Mouse (Mus musculus) MEL (cell line): ENCODE results near the gene Abca5. TPM values are rescaled to one million over a fixed set of nuclear protein-coding genes. Genes with fewer than 3 reads are reported as not detected.

Experiments
- DNase-seq: peaks from one replicate; pipeline ENCODE4 v3.0.0; 2011; ENCODE audit warnings: low read depth, low spot score
- H3K27ac ChIP-seq: 2 replicates; pipeline ENCODE4 v1.5.1; 2012; ENCODE audit warnings: low read depth, mild to moderate bottlenecking, control low read depth, low read length, moderate library complexity; ENCODE audit not compliant: control insufficient read depth
- H3K27me3 ChIP-seq, 2 experiments: fragments of 150-350 bp in 1 of 2; sonication (generic) in 1 of 2; 2 replicates each; pipeline ENCODE4 v1.6.1; 2012; ENCODE audit warnings: low read length in 2 of 2, mild to moderate bottlenecking in 2 of 2, improper control_type of control experiment in 1 of 2, moderate library complexity in 1 of 2; ENCODE audit not compliant: insufficient read depth in 2 of 2, control insufficient read depth in 1 of 2
- H3K36me3 ChIP-seq, 2 experiments: 2 replicates each; pipeline ENCODE4 v1.6.1; 2012 to 2014; ENCODE audit warnings: low read length in 2 of 2, improper control_type of control experiment in 1 of 2, inconsistent platforms in 1 of 2, mild to moderate bottlenecking in 1 of 2; ENCODE audit not compliant: insufficient read depth in 2 of 2, control insufficient read depth in 1 of 2
- H3K4me1 ChIP-seq, 2 experiments: fragments of 150-350 bp in 1 of 2; sonication (generic) in 1 of 2; 2 replicates each; pipeline ENCODE4 v1.6.1; 2012; ENCODE audit warnings: low read length in 2 of 2, improper control_type of control experiment in 1 of 2, mild to moderate bottlenecking in 1 of 2; ENCODE audit not compliant: insufficient read depth in 2 of 2, control insufficient read depth in 1 of 2
- H3K4me3 ChIP-seq, 2 experiments: fragments of 150-350 bp in 1 of 2; sonication (generic) in 1 of 2; 2 replicates each; pipeline ENCODE4 v1.5.1; 2012; ENCODE audit warnings: low read depth in 2 of 2, low read length in 2 of 2, mild to moderate bottlenecking in 2 of 2, moderate library complexity in 2 of 2, control low read depth in 1 of 2, improper control_type of control experiment in 1 of 2; ENCODE audit not compliant: control insufficient read depth in 1 of 2, insufficient read depth in 1 of 2
- H3K79me2 ChIP-seq: 2 replicates; pipeline ENCODE4 v1.6.1; 2012; ENCODE audit warnings: mild to moderate bottlenecking, low read length, moderate library complexity; ENCODE audit not compliant: control insufficient read depth, poor library complexity, insufficient read depth
- H3K9ac ChIP-seq: 2 replicates; pipeline ENCODE4 v1.6.1; 2012; ENCODE audit warnings: low read depth, mild to moderate bottlenecking, control low read depth, low read length, moderate library complexity; ENCODE audit not compliant: control insufficient read depth, poor library complexity, severe bottlenecking
- H3K9me3 ChIP-seq: fragments of 150-350 bp; sonication (generic); replicated peaks from 2 replicates; pipeline ENCODE4 v1.6.1; 2012; ENCODE audit warnings: mild to moderate bottlenecking, low read length, improper control_type of control experiment, moderate library complexity; ENCODE audit not compliant: insufficient read depth
- BHLHE40 ChIP-seq: IDR thresholded peaks from 2 replicates; pipeline ENCODE4 v1.6.1; 2012; ENCODE audit warnings: low read depth, mild to moderate bottlenecking, inconsistent platforms, low read length, improper control_type of control experiment, borderline replicate concordance
- CHD2 ChIP-seq: IDR thresholded peaks from 2 replicates; pipeline ENCODE4 v1.6.1; 2011; ENCODE audit warnings: low read length, improper control_type of control experiment
- E2F4 ChIP-seq: IDR thresholded peaks from 2 replicates; pipeline ENCODE4 v1.6.1; 2011; ENCODE audit warnings: low read depth, low read length, improper control_type of control experiment, borderline replicate concordance
- ELF1 ChIP-seq: IDR thresholded peaks from 2 replicates; pipeline ENCODE4 v1.6.1; 2014; ENCODE audit warnings: low read depth, mild to moderate bottlenecking, inconsistent platforms, low read length, improper control_type of control experiment, moderate library complexity
- EP300 ChIP-seq, 2 experiments: IDR thresholded peaks; 2 replicates each; pipeline ENCODE4 v1.6.1; 2011; ENCODE audit warnings: improper control_type of control experiment in 2 of 2, low read length in 2 of 2, low read depth in 1 of 2, mild to moderate bottlenecking in 1 of 2
- HCFC1 ChIP-seq: IDR thresholded peaks from 2 replicates; pipeline ENCODE4 v1.6.1; 2012; ENCODE audit warnings: low read depth, mild to moderate bottlenecking, inconsistent platforms, low read length, improper control_type of control experiment, moderate library complexity
- JUND ChIP-seq: IDR thresholded peaks from 2 replicates; pipeline ENCODE4 v1.6.1; 2011; ENCODE audit warnings: low read depth, mild to moderate bottlenecking, improper control_type of control experiment, low read length
- MAFK ChIP-seq: IDR thresholded peaks from 2 replicates; pipeline ENCODE4 v1.6.1; 2011; ENCODE audit warnings: low read depth, mild to moderate bottlenecking, low read length, improper control_type of control experiment, borderline replicate concordance
- MAZ ChIP-seq: IDR thresholded peaks from 2 replicates; pipeline ENCODE4 v1.6.1; 2012; ENCODE audit warnings: low read depth, mild to moderate bottlenecking, inconsistent platforms, low read length, improper control_type of control experiment
- MYB ChIP-seq: IDR thresholded peaks from 2 replicates; pipeline ENCODE4 v1.6.1; 2011; ENCODE audit warnings: mild to moderate bottlenecking, low read depth, low read length, improper control_type of control experiment
- NRF1 ChIP-seq: IDR thresholded peaks from 2 replicates; pipeline ENCODE4 v1.6.1; 2014; ENCODE audit warnings: low read depth, mild to moderate bottlenecking, inconsistent platforms, low read length, improper control_type of control experiment, moderate library complexity; ENCODE audit not compliant: poor library complexity, insufficient read depth, severe bottlenecking
- POLR2A ChIP-seq, 2 experiments: IDR thresholded peaks; 2 replicates each; pipeline ENCODE4 v1.6.1; 2011 to 2012; ENCODE audit warnings: low read length in 2 of 2, mild to moderate bottlenecking in 2 of 2, control low read depth in 1 of 2, improper control_type of control experiment in 1 of 2, low read depth in 1 of 2, moderate library complexity in 1 of 2; ENCODE audit not compliant: control insufficient read depth in 1 of 2, insufficient read depth in 1 of 2, poor library complexity in 1 of 2
- POLR2AphosphoS2 ChIP-seq: IDR thresholded peaks from 2 replicates; pipeline ENCODE4 v1.6.1; 2011; ENCODE audit warnings: low read length, improper control_type of control experiment
- RCOR1 ChIP-seq: IDR thresholded peaks from 2 replicates; pipeline ENCODE4 v1.6.1; 2012; ENCODE audit warnings: low read depth, mild to moderate bottlenecking, inconsistent platforms, low read length, improper control_type of control experiment
- TAL1 ChIP-seq: IDR thresholded peaks from 2 replicates; pipeline ENCODE4 v1.6.1; 2012; ENCODE audit warnings: mild to moderate bottlenecking, inconsistent platforms, low read length, moderate library complexity, mixed read lengths
- TBP ChIP-seq: IDR thresholded peaks from 2 replicates; pipeline ENCODE4 v1.8.0; 2011; ENCODE audit warnings: low read depth, low read length, improper control_type of control experiment
- UBTF ChIP-seq: IDR thresholded peaks from 2 replicates; pipeline ENCODE4 v1.6.1; 2012; ENCODE audit warnings: low read depth, mild to moderate bottlenecking, inconsistent platforms, low read length, improper control_type of control experiment, moderate library complexity, borderline replicate concordance; ENCODE audit not compliant: insufficient read depth
- USF1 ChIP-seq: IDR thresholded peaks from 2 replicates; pipeline ENCODE4 v1.6.1; 2014; ENCODE audit warnings: low read depth, mild to moderate bottlenecking, inconsistent platforms, low read length, improper control_type of control experiment, moderate library complexity
- ZKSCAN1 ChIP-seq: IDR thresholded peaks from 2 replicates; pipeline ENCODE4 v1.6.1; 2012; ENCODE audit warnings: low read depth, mild to moderate bottlenecking, inconsistent platforms, low read length, improper control_type of control experiment, moderate library complexity
- ZMIZ1 ChIP-seq: IDR thresholded peaks from 2 replicates; pipeline ENCODE4 v1.6.1; 2012; ENCODE audit warnings: low read depth, mild to moderate bottlenecking, inconsistent platforms, low read length, improper control_type of control experiment, moderate library complexity
- ZNF384 ChIP-seq: IDR thresholded peaks from 2 replicates; pipeline ENCODE4 v1.6.1; 2012; ENCODE audit warnings: low read depth, mild to moderate bottlenecking, inconsistent platforms, low read length, improper control_type of control experiment
- polyA plus RNA-seq, 2 experiments: library from polyadenylated mRNA; stranded (reverse) in 1 of 2; unstranded in 1 of 2; fragments of >175 nt in 1 of 2; fragments of >200 nt in 1 of 2; gene quantifications; 2 replicates each; pipeline versions ENCODE4 v1.2.1 to v1.2.4; 2012; ENCODE audit warnings: low replicate concordance in 2 of 2, low read depth in 1 of 2; ENCODE audit not compliant: insufficient read length in 2 of 2, insufficient read depth in 1 of 2, missing spikeins in 1 of 2
- total RNA-seq: library from RNA; depleted of rRNA; stranded (reverse); fragments of 300-350 nt; gene quantifications from 2 replicates; pipeline ENCODE4 v1.2.3, GENCODE M21; 2012

The Abca5 gene
- total and polyA plus RNA-seq, 3 experiments = 0.35 to 0.78 TPM; not detected in 1

DNA sequence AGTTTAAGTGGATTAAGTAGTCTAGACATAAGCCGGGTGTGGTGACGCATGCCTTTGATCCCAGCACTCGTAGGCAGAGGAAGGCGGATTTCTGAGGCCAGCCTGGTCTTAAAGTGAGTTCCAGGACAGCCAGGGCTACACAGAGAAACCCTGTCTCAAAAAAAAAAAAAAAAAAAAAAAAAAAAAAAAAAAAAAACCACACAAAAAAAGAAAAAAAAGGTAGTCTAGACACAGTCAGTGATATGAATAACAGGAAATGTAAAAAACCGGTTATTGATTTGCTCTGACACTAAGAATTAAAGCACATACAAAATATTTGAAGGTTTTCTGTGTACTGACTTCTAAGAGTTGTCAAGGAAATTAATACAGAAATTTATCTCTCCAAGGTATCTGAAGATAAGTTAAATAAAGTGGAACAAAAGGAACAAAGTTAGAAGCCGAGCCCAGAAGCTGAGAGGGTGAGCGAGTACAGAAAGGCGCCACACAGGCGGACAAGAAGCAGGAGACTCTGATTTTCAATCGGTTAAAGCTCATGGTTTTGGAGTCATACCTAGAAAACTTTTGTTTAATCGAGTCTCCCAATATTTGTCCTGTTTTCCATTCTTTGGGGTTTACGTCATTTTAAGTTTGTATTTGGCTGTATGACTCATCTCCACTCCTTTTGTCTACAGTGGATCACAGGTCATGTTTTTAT is 30.9 kb downstream of the Abca5 start (continued):
- no peak for TF ChIP-seq ZMIZ1

DNA sequence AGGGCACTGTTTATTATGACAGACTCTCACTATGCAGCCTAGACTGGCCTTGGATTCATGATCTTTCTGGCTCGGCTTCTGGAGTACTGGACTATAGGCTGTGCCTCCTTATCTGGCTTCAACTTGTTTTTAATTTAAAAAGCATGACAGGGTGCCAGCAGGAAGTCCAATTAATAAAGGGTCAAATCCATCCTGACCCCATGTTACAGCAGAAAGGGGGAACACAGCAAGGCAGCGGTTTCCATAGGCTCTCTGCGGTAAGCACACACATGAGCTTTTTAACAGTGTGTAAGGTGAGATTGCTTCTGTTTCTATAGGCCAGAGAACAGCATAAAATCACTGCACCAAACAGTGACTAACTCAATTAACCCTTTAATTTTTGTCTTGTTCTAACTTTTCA is 34.1 kb downstream of the Abca5 start:
- no peak for DNase-seq
- Histone ChIP-seq H3K79me2 (no peaks in the 10 kb centered on the region), H3K27me3 (no peaks in the 10 kb centered on the region), H3K27ac (no peak overlapping the region), H3K36me3 (no peaks in the 10 kb centered on the region), H3K9me3 (no peaks in the 10 kb centered on the region), H3K4me3 (no peak overlapping the region), H3K9ac (no peak overlapping the region), H3K4me1 (no peaks in the 10 kb centered on the region)
- no peak for TF ChIP-seq UBTF
- TF ChIP-seq MAFK = no peak
- TF ChIP-seq RCOR1 = no peak
- TF ChIP-seq E2F4 = no peak
- no peak for TF ChIP-seq MYB
- TF ChIP-seq EP300 (IDR thresholded peaks at IDR 0.05; ENCODE audit: low read depth in 1 of 2, low read length in 2 of 2) = no peak
- TF ChIP-seq BHLHE40 = no peak
- no peak for TF ChIP-seq ZMIZ1
- no peak for TF ChIP-seq POLR2AphosphoS2
- no peak for TF ChIP-seq ZKSCAN1
- no peak for TF ChIP-seq ZNF384
- no peak for TF ChIP-seq MAZ
- no peak for TF ChIP-seq POLR2A (IDR thresholded peaks at IDR 0.05; ENCODE audit: control insufficient read depth in 1 of 2, insufficient read depth in 1 of 2, low read depth in 1 of 2, low read length in 2 of 2, poor library complexity in 1 of 2)
- TF ChIP-seq HCFC1 = no peak
- no peak for TF ChIP-seq USF1
- no peak for TF ChIP-seq CHD2

DNA sequence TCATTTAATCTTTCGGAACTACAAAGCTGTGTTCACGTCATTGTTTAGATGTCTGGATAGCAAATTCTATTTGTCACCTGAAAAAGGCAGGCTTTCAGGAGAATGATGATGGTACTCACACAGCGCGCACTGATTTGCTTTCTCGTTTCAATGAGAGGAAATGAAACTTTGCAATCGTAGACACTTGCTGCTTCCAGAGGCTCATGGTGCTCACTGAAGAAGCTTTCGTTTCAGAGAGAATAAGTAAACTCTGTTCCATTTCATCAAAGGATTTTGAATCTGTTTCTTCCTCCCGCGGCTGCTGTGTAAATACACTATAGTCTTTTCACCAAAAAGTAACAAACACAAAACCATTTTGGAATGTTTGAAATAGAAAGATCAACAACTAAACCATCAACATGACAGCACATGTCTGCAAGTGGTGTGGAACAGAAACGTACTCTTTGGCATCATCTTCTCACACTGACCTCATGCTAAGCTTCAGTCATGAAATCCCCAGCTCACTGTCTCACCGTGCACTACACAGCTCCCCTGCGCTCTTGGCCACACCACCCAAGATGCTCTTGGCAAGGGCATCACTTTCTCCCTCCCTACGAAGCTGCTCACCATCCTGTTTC is 39.5 kb downstream of the Abca5 start:
- H3K27me3 ChIP-seq = no peaks in the 10 kb centered on the region; a peak in 1 of 4 replicates
- no peak overlapping the region for H3K9ac ChIP-seq
- no peak overlapping the region for H3K27ac ChIP-seq
- H3K4me1 ChIP-seq = no peaks in the 10 kb centered on the region
- H3K9me3 ChIP-seq = no peaks in the 10 kb centered on the region
- H3K4me3 ChIP-seq = no peak overlapping the region
- no peak for DNase-seq
- H3K79me2 ChIP-seq = no peaks in the 10 kb centered on the region
- TF ChIP-seq E2F4 (no peak), ELF1 (no peak), TAL1 (no peak), MYB (no peak), ZNF384 (no peak), NRF1 (no peak), POLR2A (IDR thresholded peaks at IDR 0.05; ENCODE audit: control insufficient read depth in 1 of 2, insufficient read depth in 1 of 2, low read depth in 1 of 2, low read length in 2 of 2, poor library complexity in 1 of 2) (no peak), TBP (no peak), EP300 (IDR thresholded peaks at IDR 0.05; ENCODE audit: low read depth in 1 of 2, low read length in 2 of 2) (no peak), JUND (no peak)
- no peaks in the 10 kb centered on the region for H3K36me3 ChIP-seq
